Mouse (Mus musculus): Measurements from ENCODE around the gene Angptl7.

The Angptl7 gene

GRCm38 (mm10) chr4:148495160-148495559 is 5.1 kb downstream of the Angptl7 start:
- no peak for DNase-seq (ENCODE audit: low spot score)

- DNase-seq (ENCODE audit: low spot score), result no peak
Observed at GRCm38 (mm10) chr4:148491448-148491847, 8.8 kb downstream of the Angptl7 start.

- DNase-seq (ENCODE audit: low spot score), result no peak
Observed at GRCm38 (mm10) chr4:148490502-148490901, 9.8 kb downstream of the Angptl7 start.

GRCm38 (mm10) chr4:148487841-148488240 is 12.4 kb downstream of the Angptl7 start:
- no peak for DNase-seq (ENCODE audit: low spot score)

- no peak for DNase-seq (ENCODE audit: low spot score)
Observed at GRCm38 (mm10) chr4:148484511-148484910, 15.7 kb downstream of the Angptl7 start.

GRCm38 (mm10) chr4:148481557-148482168 is 18.6 kb downstream of the Angptl7 start:
- DNase-seq (ENCODE audit: low spot score), result no peak

GRCm38 (mm10) chr4:148480245-148480644 is 20.0 kb downstream of the Angptl7 start:
- DNase-seq (ENCODE audit: low spot score), result no peak

GRCm38 (mm10) chr4:148473496-148473895 is 26.8 kb downstream of the Angptl7 start:
- DNase-seq (ENCODE audit: low spot score), result no peak

- no peak for DNase-seq (ENCODE audit: low spot score)
Observed at GRCm38 (mm10) chr4:148472436-148473174, 27.7 kb downstream of the Angptl7 start.

GRCm38 (mm10) chr4:148471363-148471806 is 28.9 kb downstream of the Angptl7 start:
- DNase-seq (ENCODE audit: low spot score), result no peak

- DNase-seq (ENCODE audit: low spot score), result no peak
Observed at GRCm38 (mm10) chr4:148469487-148470252, 30.6 kb downstream of the Angptl7 start.

- no peak for DNase-seq (ENCODE audit: low spot score)
Observed at GRCm38 (mm10) chr4:148468396-148468795, 31.9 kb downstream of the Angptl7 start.

- DNase-seq (ENCODE audit: low spot score), result no peak
Observed at GRCm38 (mm10) chr4:148466511-148467079, 33.7 kb downstream of the Angptl7 start.

- no peak for DNase-seq (ENCODE audit: low spot score)
Observed at GRCm38 (mm10) chr4:148464869-148465268, 35.4 kb downstream of the Angptl7 start.

- no peak for DNase-seq (ENCODE audit: low spot score)
Observed at GRCm38 (mm10) chr4:148464301-148464700, 36.0 kb downstream of the Angptl7 start.

- no peak for DNase-seq (ENCODE audit: low spot score)
Observed at GRCm38 (mm10) chr4:148463208-148463960, 36.9 kb downstream of the Angptl7 start.

GRCm38 (mm10) chr4:148462717-148463116 is 37.5 kb downstream of the Angptl7 start:
- no peak for DNase-seq (ENCODE audit: low spot score)

- DNase-seq (ENCODE audit: low spot score), result no peak
Observed at GRCm38 (mm10) chr4:148461772-148462171, 38.5 kb downstream of the Angptl7 start.

GRCm38 (mm10) chr4:148460656-148461284 is 39.5 kb downstream of the Angptl7 start:
- no peak for DNase-seq (ENCODE audit: low spot score)

- DNase-seq (ENCODE audit: low spot score), result no peak
Observed at GRCm38 (mm10) chr4:148455477-148456025, 44.7 kb downstream of the Angptl7 start.

GRCm38 (mm10) chr4:148453707-148454106 is 46.6 kb downstream of the Angptl7 start:
- no peak for DNase-seq (ENCODE audit: low spot score)
